Mouse (Mus musculus) bone marrow, adult 2 months (tissue): ENCODE results near the gene Gpx1. TPM values are rescaled to one million over a fixed set of nuclear protein-coding genes. Genes with fewer than 3 reads are reported as not detected.

Experiments used
- H3K27ac ChIP-seq: fragments of 200-500 bp; 2 replicates; pipeline ENCODE4 v1.5.1; 2012; ENCODE audit warnings: low read depth, mild to moderate bottlenecking, control low read depth, inconsistent platforms, low read length; ENCODE audit not compliant: control insufficient read depth, poor library complexity, insufficient read depth
- H3K4me1 ChIP-seq: fragments of 200-500 bp; 2 replicates; pipeline ENCODE4 v1.6.1; 2011; ENCODE audit warnings: low read length; ENCODE audit not compliant: control insufficient read depth, insufficient read depth
- H3K4me3 ChIP-seq: fragments of 200-500 bp; replicated peaks from 2 replicates; pipeline ENCODE3; 2011; ENCODE audit warnings: mild to moderate bottlenecking, low read depth, low read length, control low read depth; ENCODE audit not compliant: control insufficient read depth
- CTCF ChIP-seq: fragments of 200-500 bp; IDR thresholded peaks from 2 replicates; pipeline ENCODE4 v1.5.1; 2011; ENCODE audit warnings: low read length, control low read depth; ENCODE audit not compliant: control insufficient read depth, insufficient read depth
- POLR2A ChIP-seq: fragments of 200-500 bp; IDR thresholded peaks from 2 replicates; pipeline ENCODE4 v1.6.1; 2011; ENCODE audit warnings: low read depth, mild to moderate bottlenecking, control low read depth, low read length, borderline replicate concordance; ENCODE audit not compliant: control insufficient read depth
- WGBS: fragments of 180-500 bp; shearing (Covaris S2); methylation state at CpG from one replicate; pipeline ENCODE4 v1.1.7; 2018; 5-methylcytosine and 5-hydroxymethylcytosine counted together
- polyA plus RNA-seq: library from polyadenylated mRNA; stranded (reverse); fragments of >200 nt; gene quantifications from 2 replicates; pipeline ENCODE4 v1.2.4, GENCODE M21; 2011; ENCODE audit warnings: low replicate concordance; ENCODE audit not compliant: missing spikeins, insufficient read depth, insufficient read length

The Gpx1 gene
- 1,398 and 2,156 TPM in 2 replicates for polyA plus RNA-seq

GRCm38 (mm10) chr9:108338886-108339781 is at the start of gene Gpx1:
Gpx1 (plus strand) TSS chr9:108338903.
- under 1% methylated on average over 49 of the region's 49 CpGs for WGBS
- peak within 1 kb of the TSS; percentile 96 for H3K27ac ChIP-seq
- peaks cover 5% of the 10 kb centered on the region for H3K4me1 ChIP-seq
- TF ChIP-seq CTCF (no peak), POLR2A (peak; percentile 100)
- peak within 1 kb of the TSS; percentile 76 for H3K4me3 ChIP-seq

GRCm38 (mm10) chr9:108289347-108289746 is 49.4 kb upstream of the Gpx1 start:
- no peak overlapping the region for H3K4me3 ChIP-seq
- peaks cover 1% of the 10 kb centered on the region; the same call in 1 of the 2 replicates for H3K4me1 ChIP-seq
- no peak for TF ChIP-seq POLR2A
- no peak for TF ChIP-seq CTCF
- H3K27ac ChIP-seq: no peak overlapping the region
- WGBS: 64% methylated on average over 2 of the region's 2 CpGs

GRCm38 (mm10) chr9:108290016-108290750 is 48.5 kb upstream of the Gpx1 start, which contains the start of gene Nicn1:
Nicn1 (plus strand) TSS chr9:108290429.
- H3K27ac ChIP-seq: no peak within 1 kb of the TSS; the same call in 1 of the 2 replicates
- 1% methylated on average over 32 of the region's 32 CpGs for WGBS
- H3K4me1 ChIP-seq: no peaks in the 10 kb centered on the region; the same call in 1 of the 2 replicates
- TF ChIP-seq CTCF (no peak), POLR2A (no peak)
- peak within 1 kb of the TSS; percentile 81 for H3K4me3 ChIP-seq

GRCm38 (mm10) chr9:108290773-108291172 is 47.9 kb upstream of the Gpx1 start:
- no peak for TF ChIP-seq POLR2A
- no peak for TF ChIP-seq CTCF
- WGBS: 54% methylated on average over 6 of the region's 6 CpGs
- Histone ChIP-seq H3K27ac (no peak overlapping the region), H3K4me3 (no peak overlapping the region), H3K4me1 (no peaks in the 10 kb centered on the region; the same call in 1 of the 2 replicates)

- H3K4me1 ChIP-seq: no peaks in the 10 kb centered on the region
- no peak within 1 kb of the TSS for H3K4me3 ChIP-seq
- 82% methylated on average over 18 of the region's 18 CpGs for WGBS
- H3K27ac ChIP-seq: no peak within 1 kb of the TSS
- TF ChIP-seq CTCF (no peak), POLR2A (no peak)
Measured at GRCm38 (mm10) chr9:108296453-108297355, 42.0 kb upstream of the Gpx1 start, which contains the start of gene Amt. Amt (plus strand) TSS chr9:108296853.

GRCm38 (mm10) chr9:108301853-108302252 is 36.9 kb upstream of the Gpx1 start:
- Histone ChIP-seq H3K27ac (no peak overlapping the region), H3K4me3 (no peak overlapping the region), H3K4me1 (peaks cover 4% of the 10 kb centered on the region; the same call in 1 of the 2 replicates)
- TF ChIP-seq POLR2A (no peak), CTCF (no peak)
- WGBS: 86% methylated on average over 3 of the region's 3 CpGs

- H3K27ac ChIP-seq: no peak overlapping the region; the same call in 1 of the 2 replicates
- WGBS: 55% methylated on average over 4 of the region's 4 CpGs
Measured at GRCm38 (mm10) chr9:108304716-108305115, 34.0 kb upstream of the Gpx1 start.

More at GRCm38 (mm10) chr9:108304716-108305115, 34.0 kb upstream of the Gpx1 start:
- no peak for TF ChIP-seq CTCF
- no peak for TF ChIP-seq POLR2A
- H3K4me1 ChIP-seq: peaks cover 4% of the 10 kb centered on the region; the same call in 1 of the 2 replicates
- H3K4me3 ChIP-seq: peak overlapping the region; percentile 88
